Mouse (Mus musculus) CH12.LX (cell line): ENCODE measurements around the gene BC052040.

ENCODE experiments used
- CHD1 ChIP-seq: IDR thresholded peaks from 2 replicates; pipeline ENCODE4 v1.6.1; 2012; ENCODE audit warnings: low read depth, low read length, improper control_type of control experiment, inconsistent platforms
- CHD2 ChIP-seq: IDR thresholded peaks from 2 replicates; pipeline ENCODE4 v1.6.1; 2011; ENCODE audit warnings: low read length, improper control_type of control experiment
- CTCF ChIP-seq, 2 experiments: IDR thresholded peaks in 1 of 2; conservative IDR thresholded peaks in 1 of 2; 2 replicates each; pipeline ENCODE4 v1.5.1; 2011 to 2012; ENCODE audit warnings: low read depth in 2 of 2, low read length in 2 of 2, improper control_type of control experiment in 1 of 2, inconsistent platforms in 1 of 2, mild to moderate bottlenecking in 1 of 2, moderate library complexity in 1 of 2
- E2F4 ChIP-seq: IDR thresholded peaks from 2 replicates; pipeline ENCODE4 v1.6.1; 2011; ENCODE audit warnings: low read depth, low read length, improper control_type of control experiment; ENCODE audit not compliant: insufficient replicate concordance
- MAFK ChIP-seq: IDR thresholded peaks from 2 replicates; pipeline ENCODE4 v1.6.1; 2011; ENCODE audit warnings: low read length, improper control_type of control experiment; ENCODE audit not compliant: insufficient replicate concordance
- MAZ ChIP-seq: IDR thresholded peaks from 2 replicates; pipeline ENCODE4 v1.6.1; 2012; ENCODE audit warnings: low read depth, mild to moderate bottlenecking, inconsistent platforms, low read length, improper control_type of control experiment, moderate library complexity
- MYC ChIP-seq: IDR thresholded peaks from 2 replicates; pipeline ENCODE4 v1.6.1; 2011; ENCODE audit warnings: low read depth, mild to moderate bottlenecking, improper control_type of control experiment, low read length
- NRF1 ChIP-seq: IDR thresholded peaks from 2 replicates; pipeline ENCODE4 v1.6.1; 2014; ENCODE audit warnings: low read depth, mild to moderate bottlenecking, inconsistent platforms, low read length, improper control_type of control experiment, moderate library complexity
- POLR2A ChIP-seq: IDR thresholded peaks from 2 replicates; pipeline ENCODE4 v1.6.1; 2011; ENCODE audit warnings: low read depth, mild to moderate bottlenecking, improper control_type of control experiment, low read length
- TBP ChIP-seq: conservative IDR thresholded peaks from 2 replicates; pipeline ENCODE4 v1.6.1; 2011; ENCODE audit warnings: low read depth, low read length, improper control_type of control experiment
- ZC3H11A ChIP-seq: IDR thresholded peaks from 2 replicates; pipeline ENCODE4 v1.6.1; 2012; ENCODE audit warnings: low read depth, mild to moderate bottlenecking, inconsistent platforms, low read length, improper control_type of control experiment
- ZKSCAN1 ChIP-seq: IDR thresholded peaks from 2 replicates; pipeline ENCODE4 v1.6.1; 2012; ENCODE audit warnings: low read depth, inconsistent platforms, low read length, improper control_type of control experiment, borderline replicate concordance

DNA sequence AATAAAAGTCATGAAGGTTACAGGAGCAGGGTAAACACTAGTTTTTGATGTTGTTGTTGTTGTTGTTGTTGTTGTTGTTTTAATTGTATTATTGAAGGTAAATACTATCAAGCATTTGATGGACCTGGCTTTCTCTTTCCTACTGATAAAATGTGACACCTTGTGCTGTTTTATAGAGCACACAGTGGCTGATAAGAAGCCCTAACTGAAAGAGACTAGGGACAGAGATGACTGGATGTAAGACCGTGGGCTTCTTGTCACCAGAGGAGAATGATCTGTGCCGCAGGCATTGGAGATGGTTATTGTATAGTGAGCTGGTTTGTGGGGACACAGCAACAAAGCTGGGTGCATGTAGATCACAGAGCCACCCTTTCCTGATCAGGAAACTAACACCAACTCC, 9.1 kb downstream of the BC052040 start:
- no peak for TF ChIP-seq CTCF (conservative IDR thresholded peaks at IDR 0.05 in 1 of 2, IDR thresholded peaks at IDR 0.05 in 1 of 2; ENCODE audit: low read depth in 2 of 2, low read length in 2 of 2)
- TF ChIP-seq CHD2, result no peak
- TF ChIP-seq MAZ, result no peak
- TF ChIP-seq ZKSCAN1, result no peak
- no peak for TF ChIP-seq E2F4
- no peak for TF ChIP-seq NRF1
- TF ChIP-seq MYC, result no peak
- TF ChIP-seq CHD1, result no peak
- no peak for TF ChIP-seq MAFK
- no peak for TF ChIP-seq ZC3H11A
- no peak for TF ChIP-seq POLR2A
- TF ChIP-seq TBP, result no peak
